Mouse (Mus musculus): ENCODE data around the gene Rtp2.

Rtp2 gene

GRCm38 (mm10) chr16:23887910-23888579 lies 44.1 kb downstream of the Rtp2 start:
- DNase-seq: no peak

GRCm38 (mm10) chr16:23885098-23885497 lies 47.1 kb downstream of the Rtp2 start:
- no peak for DNase-seq

Measured in liver (tissue).